In genomic region chr11:4703688-4704071, GRCm38 (mm10) we compare ENCODE assay signal across 8 mouse cellular contexts. TPM values are rescaled to one million over a fixed set of nuclear protein-coding genes. Genes with fewer than 3 reads are reported as not detected.
DNase-seq lines count a peak whose midpoint lies in the region; ATAC-seq and TF ChIP-seq lines count a peak whose summit lies in the region.

No protein-coding gene starts in this region.

- no peak for TF ChIP-seq CTCF in heart, postnatal 0 days (IDR thresholded peaks at IDR 0.05; ENCODE audit: low read depth)

- peak overlapping the region; percentile 76 for H3K4me2 ChIP-seq in heart, postnatal 0 days (ENCODE audit: low read depth, low read length)
- H3K4me2 ChIP-seq in hindbrain, embryonic 16.5 days (ENCODE audit: low read length) = peak overlapping the region; percentile 95
- peak overlapping the region; percentile 78 for H3K4me2 ChIP-seq in midbrain, embryonic 13.5 days (replicated peaks)

- no peak for DNase-seq in heart, postnatal 0 days (ENCODE audit: low spot score)
- no peak for DNase-seq in heart, adult 11 months
- no peak for DNase-seq in frontal cortex, postnatal 14 days (ENCODE audit: low spot score in 2 of 2)
- no peak for DNase-seq in cerebellum, postnatal 10 days
- DNase-seq in B cell, adult 2 months = no peak

- TF ChIP-seq EP300 in heart, postnatal 0 days (IDR thresholded peaks at IDR 0.05; ENCODE audit: low read depth) = no peak

- peaks cover 17% of the 10 kb centered on the region for H3K36me3 ChIP-seq in heart, postnatal 0 days (replicated peaks; ENCODE audit: control insufficient read depth, insufficient read depth, low read length)
- peaks cover 7% of the 10 kb centered on the region for H3K36me3 ChIP-seq in hindbrain, embryonic 16.5 days (ENCODE audit: control insufficient read depth, insufficient read depth, low read length)
- H3K36me3 ChIP-seq in midbrain, embryonic 13.5 days = peaks cover 14% of the 10 kb centered on the region

- no peaks in the 10 kb centered on the region for H3K9me3 ChIP-seq in heart, postnatal 0 days (replicated peaks; ENCODE audit: control insufficient read depth, low read length)
- no peaks in the 10 kb centered on the region for H3K9me3 ChIP-seq in hindbrain, embryonic 16.5 days (ENCODE audit: control insufficient read depth, low read length)
- no peaks in the 10 kb centered on the region for H3K9me3 ChIP-seq in midbrain, embryonic 13.5 days

- no peaks in the 10 kb centered on the region for H3K27me3 ChIP-seq in heart, postnatal 0 days (ENCODE audit: control insufficient read depth, insufficient read depth, low read length)
- H3K27me3 ChIP-seq in hindbrain, embryonic 16.5 days (replicated peaks; ENCODE audit: control insufficient read depth, insufficient read depth, low read length) = no peaks in the 10 kb centered on the region
- no peaks in the 10 kb centered on the region for H3K27me3 ChIP-seq in midbrain, embryonic 13.5 days

- no peak for ATAC-seq in heart, postnatal 0 days (ENCODE audit: insufficient read depth, low read depth)
- no peak for ATAC-seq in hindbrain, embryonic 16.5 days
- no peak for ATAC-seq in midbrain, embryonic 13.5 days

- peaks cover 6% of the 10 kb centered on the region for H3K4me1 ChIP-seq in heart, postnatal 0 days (ENCODE audit: control insufficient read depth, insufficient read depth)
- 0 out of 2 replicates have a peak, but pooled peaks cover 3% of the 10 kb centered on the region for H3K4me1 ChIP-seq in brown adipose tissue, adult 24 weeks (ENCODE audit: control insufficient read depth, insufficient read depth, insufficient read length, low read length)
- peaks cover 15% of the 10 kb centered on the region for H3K4me1 ChIP-seq in hindbrain, embryonic 16.5 days (ENCODE audit: control insufficient read depth, insufficient read depth, low read depth, low read length)
- peaks cover 18% of the 10 kb centered on the region for H3K4me1 ChIP-seq in midbrain, embryonic 13.5 days (replicated peaks)

- 4% methylated on average over 12 of the region's 12 CpGs for WGBS in heart, postnatal 0 days
- 7% methylated on average over 12 of the region's 12 CpGs for WGBS in hindbrain, embryonic 16.5 days
- 5% methylated on average over 12 of the region's 12 CpGs for WGBS in midbrain, embryonic 13.5 days

- peak overlapping the region; percentile 70 for H3K4me3 ChIP-seq in heart, postnatal 0 days (ENCODE audit: low read depth, low read length)
- H3K4me3 ChIP-seq in brown adipose tissue, adult 24 weeks (ENCODE audit: insufficient read depth, low read depth, low read length) = peak overlapping the region; percentile 82
- peak overlapping the region; percentile 85 for H3K4me3 ChIP-seq in hindbrain, embryonic 16.5 days (ENCODE audit: low read length)
- peak overlapping the region; percentile 78 for H3K4me3 ChIP-seq in midbrain, embryonic 13.5 days (replicated peaks)

- H3K9ac ChIP-seq in heart, postnatal 0 days (replicated peaks; ENCODE audit: low read depth, low read length) = peak overlapping the region; percentile 77
- peak overlapping the region; percentile 95 for H3K9ac ChIP-seq in hindbrain, embryonic 16.5 days (ENCODE audit: low read depth, low read length)
- H3K9ac ChIP-seq in midbrain, embryonic 13.5 days (replicated peaks) = peak overlapping the region; percentile 81

- peak overlapping the region; percentile 89 for H3K27ac ChIP-seq in heart, postnatal 0 days (ENCODE audit: low read depth)
- peak overlapping the region; percentile 97 for H3K27ac ChIP-seq in brown adipose tissue, adult 24 weeks (replicated peaks; ENCODE audit: low read depth, low read length)
- H3K27ac ChIP-seq in hindbrain, embryonic 16.5 days (ENCODE audit: low read depth, low read length) = peak overlapping the region; percentile 80
- 0 out of 2 replicates have a peak overlapping the region, but pooled peaks have one; percentile 26 for H3K27ac ChIP-seq in midbrain, embryonic 13.5 days

RNA-seq across cellular contexts. Expression of gene Uqcr10, which starts 0.5 kb away (rescaled TPM):
- 721 and 837 TPM in 2 replicates for total RNA-seq in heart, postnatal 0 days (2014; rRNA removed; ENCODE audit: low replicate concordance)
- polyA plus RNA-seq in heart, postnatal 0 days (2015; fragmentation: Nextera tagmentation; extraction: Ambion mirVana) = 3,434 and 3,656 TPM in 2 replicates
- polyA plus RNA-seq in brown adipose tissue, adult 24 weeks (2012; ENCODE audit: insufficient read depth, insufficient read length, missing spikeins) = 3,086 and 3,202 TPM in 2 replicates
- 662 and 774 TPM in 2 replicates for polyA plus RNA-seq in hindbrain, embryonic 16.5 days (2015; fragmentation: Nextera tagmentation; extraction: Ambion mirVana)
- polyA plus RNA-seq in midbrain, embryonic 13.5 days (2015; fragmentation: Nextera tagmentation; extraction: Ambion mirVana) = 524 and 547 TPM in 2 replicates

RNA-seq across cellular contexts. Expression of gene Zmat5, which starts 0.8 kb away (rescaled TPM):
- total RNA-seq in heart, postnatal 0 days (2014; rRNA removed; ENCODE audit: low replicate concordance) = 35.1 and 51.2 TPM in 2 replicates
- 50.5 and 54.1 TPM in 2 replicates for polyA plus RNA-seq in heart, postnatal 0 days (2015; fragmentation: Nextera tagmentation; extraction: Ambion mirVana)
- 30.6 and 31.6 TPM in 2 replicates for polyA plus RNA-seq in brown adipose tissue, adult 24 weeks (2012; ENCODE audit: insufficient read depth, insufficient read length, missing spikeins)
- 63.5 and 64.1 TPM in 2 replicates for polyA plus RNA-seq in hindbrain, embryonic 16.5 days (2015; fragmentation: Nextera tagmentation; extraction: Ambion mirVana)
- 66.9 and 72.9 TPM in 2 replicates for polyA plus RNA-seq in midbrain, embryonic 13.5 days (2015; fragmentation: Nextera tagmentation; extraction: Ambion mirVana)

RNA-seq across cellular contexts. Expression of gene Cabp7, which starts 42.9 kb away (rescaled TPM):
- not detected in 2 replicates for total RNA-seq in heart, postnatal 0 days (2014; rRNA removed; ENCODE audit: low replicate concordance)
- 0.07 TPM in 1 of 2 replicates, not detected in the other for polyA plus RNA-seq in heart, postnatal 0 days (2015; fragmentation: Nextera tagmentation; extraction: Ambion mirVana)
- not detected in 2 replicates for polyA plus RNA-seq in brown adipose tissue, adult 24 weeks (2012; ENCODE audit: insufficient read depth, insufficient read length, missing spikeins)
- polyA plus RNA-seq in hindbrain, embryonic 16.5 days (2015; fragmentation: Nextera tagmentation; extraction: Ambion mirVana) = 1.5 and 2.0 TPM in 2 replicates
- polyA plus RNA-seq in midbrain, embryonic 13.5 days (2015; fragmentation: Nextera tagmentation; extraction: Ambion mirVana) = 0.69 and 1.0 TPM in 2 replicates

Comparison
In these comparisons a context has a peak if more than half of its experiments do, and no peak if none do; other contexts are left out.
1. H3K27ac ChIP-seq: peak in every context shown above with its lines; median percentile 97 in brown adipose tissue, adult 24 weeks; 89 in heart, postnatal 0 days; 80 in hindbrain, embryonic 16.5 days; 26 in midbrain, embryonic 13.5 days.